Mouse (Mus musculus) gastrocnemius, adult 2 months (tissue): ENCODE data around the gene Olfr301. TPM values are rescaled to one million over a fixed set of nuclear protein-coding genes. Genes with fewer than 3 reads are reported as not detected.

Experiments used
- DNase-seq: peaks from one replicate; pipeline ENCODE4 v3.0.0; 2022
- H3K27ac ChIP-seq: fragments of 200-600 bp; 2 replicates; pipeline ENCODE4 v1.8.1; 2022; ENCODE audit warnings: mild to moderate bottlenecking
- H3K4me3 ChIP-seq: fragments of 200-600 bp; 2 replicates; pipeline ENCODE4 v1.8.1; 2022; ENCODE audit warnings: mild to moderate bottlenecking, moderate library complexity
- CTCF ChIP-seq: fragments of 200-600 bp; IDR thresholded peaks from 2 replicates; pipeline ENCODE4 v1.8.1; 2022; ENCODE audit warnings: antibody characterized with exemption, mild to moderate bottlenecking, moderate library complexity
- intact Hi-C: fragments of 180-260 bp; cut with DNase I; formaldehyde crosslinking; loops from one replicate; pipeline ENCODE4 v1.15.1; 2025
- long read RNA-seq, 2 experiments: library from polyadenylated mRNA; stranded (forward); transcript quantifications; one replicate each; pipeline ENCODE4 v2.0.0; 2021
- total RNA-seq, 2 experiments: library from RNA; stranded (reverse); gene quantifications; 2 replicates each; pipeline ENCODE4 v1.2.3; 2021

Olfr301 gene
- total RNA-seq = not detected
- long read RNA-seq, experiment 1 = 0 reads
- long read RNA-seq, experiment 2 = 0 reads

DNA sequence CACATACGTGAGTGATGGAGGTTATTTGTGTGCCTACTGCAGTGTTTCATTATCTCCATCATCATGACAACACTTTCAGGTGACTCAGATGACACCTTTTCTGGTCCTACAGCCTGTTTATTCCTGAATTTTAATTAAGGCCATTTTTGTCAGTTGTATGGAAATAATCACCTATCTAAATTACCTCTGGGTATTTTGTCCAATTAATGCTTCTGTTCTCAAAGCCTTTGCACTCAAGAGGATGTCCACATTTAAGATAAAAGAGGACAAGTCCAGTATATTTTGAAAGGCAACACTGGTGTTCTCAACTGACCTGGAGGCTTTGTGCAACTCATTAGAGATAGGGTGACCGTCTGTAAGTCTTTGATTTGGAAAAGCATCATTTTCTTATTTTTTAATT is at the start of gene Olfr301:
Gene Olfr301 (plus strand): TSS at position 301 of the 400 bp plus-strand sequence.
- intact Hi-C loops = no loop called here
- Histone ChIP-seq H3K27ac (no peak within 1 kb of the TSS), H3K4me3 (no peak within 1 kb of the TSS)
- no peak for DNase-seq
- no peak for TF ChIP-seq CTCF

DNA sequence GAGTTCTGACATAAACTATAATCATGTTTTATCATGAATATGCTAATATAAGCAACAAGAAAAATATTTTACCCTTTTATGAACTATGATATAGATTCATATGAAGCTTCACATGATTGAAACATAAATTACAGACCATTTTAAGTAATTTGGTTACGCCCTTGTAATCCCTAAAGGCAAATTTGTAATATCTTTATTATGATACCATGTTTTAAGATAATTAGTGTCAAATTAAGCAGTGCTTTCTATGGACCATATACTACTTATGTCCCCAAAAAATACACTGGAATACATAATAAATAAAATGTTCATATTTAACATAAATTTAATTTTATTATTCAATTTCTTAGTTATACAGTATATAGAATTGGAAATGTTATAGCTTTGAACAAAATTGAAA is 36.8 kb upstream of the Olfr301 start, which contains the start of gene Olfr305:
Gene Olfr305 (minus strand): TSS at position 101 of the 400 bp plus-strand sequence.
- DNase-seq = no peak
- intact Hi-C loops = no loop called here
- no peak within 1 kb of the TSS for H3K27ac ChIP-seq
- H3K4me3 ChIP-seq = no peak within 1 kb of the TSS
- TF ChIP-seq CTCF = no peak

DNA sequence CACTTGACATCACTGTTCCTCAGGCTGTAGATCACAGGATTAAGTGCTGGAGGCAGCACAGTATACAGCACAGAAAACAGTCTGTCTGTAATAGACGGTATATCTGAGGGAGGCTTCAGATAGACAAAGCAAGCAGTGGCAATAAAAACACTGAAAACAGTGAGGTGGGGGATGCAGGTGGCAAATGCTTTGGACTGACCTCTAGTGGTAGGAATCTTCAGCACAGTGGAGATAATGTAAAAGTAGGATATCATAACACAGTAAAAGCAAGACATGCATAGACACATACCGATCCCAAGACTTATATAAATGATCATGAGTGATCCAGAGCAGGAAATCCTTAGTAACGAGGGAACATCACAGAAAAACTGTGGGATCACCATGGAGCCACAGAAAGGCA is 17.9 kb upstream of the Olfr301 start:
- Histone ChIP-seq H3K4me3 (no peak overlapping the region), H3K27ac (no peak overlapping the region)
- intact Hi-C loops = no loop called here
- no peak for TF ChIP-seq CTCF
- DNase-seq = no peak

DNA sequence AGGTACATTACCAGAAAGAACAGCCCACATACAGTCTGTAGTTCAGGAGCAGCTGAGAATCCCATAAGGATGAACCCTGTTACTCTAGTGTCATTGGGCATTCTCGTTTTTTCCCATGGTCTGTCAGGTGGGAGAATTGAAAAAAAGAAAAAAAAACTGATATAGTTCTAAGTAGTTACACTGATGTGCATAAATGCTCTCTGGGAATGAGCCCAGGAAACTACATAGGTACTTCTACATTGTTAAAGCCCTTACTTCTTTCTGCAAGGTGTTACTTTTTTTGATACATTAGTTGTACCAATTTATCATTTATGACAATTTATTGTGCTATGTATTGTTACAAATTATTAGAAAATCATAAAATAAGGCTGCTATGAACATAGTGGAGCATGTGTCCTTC is 17.1 kb upstream of the Olfr301 start, which contains the start of gene Olfr304:
Gene Olfr304 (minus strand): TSS at position 101 of the 400 bp plus-strand sequence.
- intact Hi-C loops = no loop called here
- Histone ChIP-seq H3K4me3 (no peak within 1 kb of the TSS), H3K27ac (no peak within 1 kb of the TSS)
- no peak for TF ChIP-seq CTCF
- no peak for DNase-seq

DNA sequence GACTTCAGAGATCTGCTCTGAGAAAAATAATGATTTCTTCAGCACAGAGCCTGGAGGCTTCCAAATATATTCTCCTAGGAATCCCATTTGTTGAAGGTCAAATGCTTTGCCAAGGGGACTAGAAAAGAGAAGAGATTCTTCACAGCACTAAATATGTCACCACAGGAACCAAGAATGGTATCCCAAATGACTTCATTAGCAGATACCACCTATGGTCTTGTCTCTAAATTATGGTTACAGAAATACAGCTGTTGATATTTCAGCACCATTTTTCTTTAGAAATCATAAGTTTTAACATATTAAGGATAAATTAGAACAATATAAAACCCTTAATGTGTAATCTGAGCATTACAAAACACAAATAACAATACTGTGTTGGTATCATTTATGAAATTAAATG is 6.0 kb upstream of the Olfr301 start, which contains the start of gene Olfr303:
Gene Olfr303 (minus strand): TSS at position 101 of the 400 bp plus-strand sequence.
- DNase-seq = no peak
- intact Hi-C loops = no loop called here
- H3K27ac ChIP-seq = no peak within 1 kb of the TSS
- no peak within 1 kb of the TSS for H3K4me3 ChIP-seq
- TF ChIP-seq CTCF = no peak

DNA sequence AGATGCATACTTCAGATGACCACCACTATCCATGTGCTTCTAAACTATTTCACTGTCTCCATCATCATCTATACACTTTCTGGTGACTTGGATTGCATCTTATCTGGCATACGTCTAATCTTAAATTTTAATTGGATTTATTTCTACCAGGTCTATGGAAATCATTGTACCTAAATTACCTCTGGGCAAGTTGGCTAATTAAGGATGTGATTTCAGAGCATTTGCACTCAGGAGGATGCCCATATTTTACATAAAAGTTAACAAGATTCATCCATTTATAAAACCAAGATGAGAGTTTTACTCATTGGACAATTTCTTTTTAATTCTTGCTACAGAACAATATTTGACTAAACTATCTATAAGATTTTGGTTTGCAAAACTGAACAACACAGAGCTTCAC is 56.0 kb downstream of the Olfr301 start, which contains the start of gene Olfr299:
Gene Olfr299 (plus strand): TSS at position 301 of the 400 bp plus-strand sequence.
- intact Hi-C loops = no loop called here
- H3K27ac ChIP-seq = no peak within 1 kb of the TSS
- no peak for TF ChIP-seq CTCF
- H3K4me3 ChIP-seq = no peak within 1 kb of the TSS
- DNase-seq = no peak

Other genes with a start within 250 kb of the Olfr301 start
- gene Vmn2r75, start 232.1 kb upstream of the Olfr301 start, total RNA-seq = not detected
- not detected for gene Vmn2r76, start 157.5 kb upstream of the Olfr301 start, total RNA-seq
- not detected for gene Olfr310, start 126.7 kb upstream of the Olfr301 start, total RNA-seq
- gene Olfr309, start 90.1 kb upstream of the Olfr301 start, total RNA-seq = not detected
- gene Olfr308, start 78.2 kb upstream of the Olfr301 start, total RNA-seq = not detected
- not detected for gene Olfr307, start 66.3 kb upstream of the Olfr301 start, total RNA-seq
- gene Olfr305, start 36.9 kb upstream of the Olfr301 start, total RNA-seq = not detected
- gene Olfr304, start 17.2 kb upstream of the Olfr301 start, total RNA-seq = not detected
- gene Olfr303, start 6.1 kb upstream of the Olfr301 start, total RNA-seq = not detected
- not detected for gene Olfr299, start 56.1 kb downstream of the Olfr301 start, total RNA-seq
- not detected for gene Olfr298, start 88.6 kb downstream of the Olfr301 start, total RNA-seq
- not detected for gene Olfr297, start 116.1 kb downstream of the Olfr301 start, total RNA-seq
- gene Olfr295, start 180.0 kb downstream of the Olfr301 start, total RNA-seq = not detected
- gene Olfr294, start 212.8 kb downstream of the Olfr301 start, total RNA-seq = not detected
- not detected for gene Olfr293, start 245.2 kb downstream of the Olfr301 start, total RNA-seq